Comparison of ENCODE assay signal across 12 mouse cellular contexts in the genomic region with DNA sequence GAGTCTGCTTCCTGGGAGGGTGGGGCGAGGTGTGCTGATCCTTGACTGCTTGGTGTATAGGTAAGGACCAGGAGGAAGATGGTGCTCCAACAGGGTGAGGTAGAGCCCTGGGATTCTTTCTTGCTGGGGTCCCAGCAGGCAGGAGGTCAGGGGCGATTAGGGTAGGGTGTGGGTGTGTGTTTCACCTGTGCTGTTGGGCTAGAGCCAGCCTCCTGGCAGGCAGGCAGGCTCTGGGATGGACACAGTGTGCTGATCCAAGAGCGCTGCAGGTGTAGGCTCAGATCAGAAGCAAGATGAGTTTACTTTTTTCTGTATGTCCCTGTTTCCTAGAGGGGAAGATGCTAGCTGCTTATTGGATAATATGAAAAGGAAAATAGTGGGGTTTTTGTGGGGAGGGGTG.
"Had no signal": no experiment of that assay in that cellular context is flagged by ENCODE, and none has a peak within 500 bp of the region (broad histone marks: within the 10 kb centered on the region; RNA-seq: fewer than 3 reads in every experiment).

No protein-coding gene starts in this region.

- H3K27me3 ChIP-seq: limb, embryonic 13.5 days; megakaryocyte, embryonic 14.5 days; midbrain, embryonic 15.5 days; neural tube, embryonic 12.5 days had no signal

- ATAC-seq: midbrain, embryonic 15.5 days had no signal

- DNase-seq: kidney, postnatal 10 days; left cerebral cortex, postnatal 4 days; lung, adult 2 months; lung, postnatal 10 days; thymus, postnatal 4 days had no signal

- H3K27ac ChIP-seq: limb, embryonic 13.5 days; liver, embryonic 14.5 days; macrophage; midbrain, embryonic 15.5 days; neural tube, embryonic 12.5 days; stomach, postnatal 0 days had no signal

- H3K4me1 ChIP-seq: midbrain, embryonic 15.5 days; neural tube, embryonic 12.5 days had no signal

- H3K4me3 ChIP-seq: limb, embryonic 13.5 days; megakaryocyte, embryonic 14.5 days; midbrain, embryonic 15.5 days; neural tube, embryonic 12.5 days had no signal
